Mouse (Mus musculus) myocyte (in vitro differentiated cells): Measurements from ENCODE around the gene Gdf15.

Experiments
- E2F4 ChIP-seq: IDR thresholded peaks from one replicate; pipeline ENCODE4 v1.6.1; 2011; ENCODE audit warnings: mild to moderate bottlenecking, control low read depth, moderate library complexity; ENCODE audit not compliant: insufficient read depth
- MAX ChIP-seq: IDR thresholded peaks from one replicate; pipeline ENCODE4 v1.6.1; 2011; ENCODE audit warnings: low read depth, mild to moderate bottlenecking, control low read depth
- POLR2A ChIP-seq: IDR thresholded peaks from one replicate; pipeline ENCODE4 v1.6.1; 2011; ENCODE audit warnings: low read depth, mild to moderate bottlenecking, control low read depth, moderate library complexity; ENCODE audit not compliant: insufficient read length
- REST ChIP-seq: IDR thresholded peaks from one replicate; pipeline ENCODE4 v1.6.1; 2011; ENCODE audit warnings: mild to moderate bottlenecking, control low read depth, moderate library complexity; ENCODE audit not compliant: insufficient read depth, insufficient read length
- TCF12 ChIP-seq: IDR thresholded peaks from one replicate; pipeline ENCODE4 v1.6.1; 2011; ENCODE audit warnings: mild to moderate bottlenecking, control low read depth; ENCODE audit not compliant: poor library complexity, insufficient read depth, severe bottlenecking
- TCF3 ChIP-seq: IDR thresholded peaks from one replicate; pipeline ENCODE4 v1.6.1; 2011; ENCODE audit warnings: low read depth, control low read depth; ENCODE audit not compliant: insufficient read length
- USF1 ChIP-seq: IDR thresholded peaks from one replicate; pipeline ENCODE4 v1.6.1; 2011; ENCODE audit warnings: low read depth, mild to moderate bottlenecking, control low read depth, moderate library complexity

GRCm38 (mm10) chr8:70644065-70644464 is 11.8 kb upstream of the Gdf15 start:
- TF ChIP-seq POLR2A (no peak), TCF3 (no peak), REST (no peak), TCF12 (no peak), USF1 (no peak), MAX (no peak), E2F4 (no peak)
